Mouse (Mus musculus): ENCODE data around the gene Fam19a5. TPM values are rescaled to one million over a fixed set of nuclear protein-coding genes. Genes with fewer than 3 reads are reported as not detected.

Gene Fam19a5
- 26.6 and 33.3 TPM in 2 replicates for polyA plus RNA-seq (2014; fragmentation: Nextera tagmentation; extraction: Ambion mirVana)

- H3K27me3 ChIP-seq (ENCODE audit: control insufficient read depth, insufficient read depth, low read length): no peaks in the 10 kb centered on the region
- peak within 1 kb of the TSS; percentile 92 for H3K9ac ChIP-seq (replicated peaks; ENCODE audit: low read depth, low read length)
- peak within 1 kb of the TSS; percentile 85 for H3K27ac ChIP-seq (ENCODE audit: low read depth, low read length)
- ATAC-seq (ENCODE audit: low read depth): peak; percentile 84
- peaks cover 21% of the 10 kb centered on the region for H3K4me1 ChIP-seq (ENCODE audit: control insufficient read depth, insufficient read depth, low read length)
- WGBS: 2% methylated on average over 51 of the region's 67 CpGs
- peak within 1 kb of the TSS; percentile 72 for H3K4me2 ChIP-seq (ENCODE audit: low read depth, low read length)
- H3K36me3 ChIP-seq (ENCODE audit: control insufficient read depth, insufficient read depth, low read length): no peaks in the 10 kb centered on the region
- no peaks in the 10 kb centered on the region for H3K9me3 ChIP-seq (ENCODE audit: control insufficient read depth, low read length)
- peak within 1 kb of the TSS; percentile 84 for H3K4me3 ChIP-seq (ENCODE audit: low read depth, low read length)
Observed at GRCm38 (mm10) chr15:87543599-87544338, at the start of gene Fam19a5. Gene Fam19a5 (plus strand): TSS chr15:87544299.

GRCm38 (mm10) chr15:87501737-87502136 lies 42.4 kb upstream of the Fam19a5 start:
- 79% methylated on average over 3 of the region's 3 CpGs for WGBS
- Histone ChIP-seq H3K4me3 (ENCODE audit: low read depth, low read length) (no peak overlapping the region), H3K9ac (replicated peaks; ENCODE audit: low read depth, low read length) (no peak overlapping the region), H3K4me1 (ENCODE audit: control insufficient read depth, insufficient read depth, low read length) (no peaks in the 10 kb centered on the region), H3K27me3 (ENCODE audit: control insufficient read depth, insufficient read depth, low read length) (no peaks in the 10 kb centered on the region), H3K4me2 (ENCODE audit: low read depth, low read length) (no peak overlapping the region), H3K9me3 (ENCODE audit: control insufficient read depth, low read length) (no peaks in the 10 kb centered on the region), H3K27ac (ENCODE audit: low read depth, low read length) (no peak overlapping the region), H3K36me3 (ENCODE audit: control insufficient read depth, insufficient read depth, low read length) (no peaks in the 10 kb centered on the region)
- no peak for ATAC-seq (ENCODE audit: low read depth)

GRCm38 (mm10) chr15:87507349-87507748 lies 36.8 kb upstream of the Fam19a5 start:
- no peak for ATAC-seq (ENCODE audit: low read depth)
- Histone ChIP-seq H3K4me2 (ENCODE audit: low read depth, low read length) (no peak overlapping the region), H3K4me1 (ENCODE audit: control insufficient read depth, insufficient read depth, low read length) (no peaks in the 10 kb centered on the region), H3K36me3 (ENCODE audit: control insufficient read depth, insufficient read depth, low read length) (no peaks in the 10 kb centered on the region), H3K9ac (replicated peaks; ENCODE audit: low read depth, low read length) (no peak overlapping the region), H3K4me3 (ENCODE audit: low read depth, low read length) (no peak overlapping the region), H3K27ac (ENCODE audit: low read depth, low read length) (no peak overlapping the region), H3K9me3 (ENCODE audit: control insufficient read depth, low read length) (no peaks in the 10 kb centered on the region), H3K27me3 (ENCODE audit: control insufficient read depth, insufficient read depth, low read length) (no peaks in the 10 kb centered on the region)
- WGBS: 82% methylated on average over 3 of the region's 3 CpGs

- H3K9ac ChIP-seq (replicated peaks; ENCODE audit: low read depth, low read length): no peak overlapping the region
- no peak overlapping the region for H3K4me3 ChIP-seq (ENCODE audit: low read depth, low read length)
- H3K9me3 ChIP-seq (ENCODE audit: control insufficient read depth, low read length): no peaks in the 10 kb centered on the region
- no peaks in the 10 kb centered on the region for H3K4me1 ChIP-seq (ENCODE audit: control insufficient read depth, insufficient read depth, low read length)
- H3K36me3 ChIP-seq (ENCODE audit: control insufficient read depth, insufficient read depth, low read length): no peaks in the 10 kb centered on the region
- no peak overlapping the region for H3K4me2 ChIP-seq (ENCODE audit: low read depth, low read length)
- H3K27me3 ChIP-seq (ENCODE audit: control insufficient read depth, insufficient read depth, low read length): no peaks in the 10 kb centered on the region
- H3K27ac ChIP-seq (ENCODE audit: low read depth, low read length): no peak overlapping the region
- no peak for ATAC-seq (ENCODE audit: low read depth)
- 94% methylated on average over 4 of the region's 4 CpGs for WGBS
Observed at GRCm38 (mm10) chr15:87510886-87511285, 33.2 kb upstream of the Fam19a5 start.

- no peak overlapping the region for H3K4me3 ChIP-seq (ENCODE audit: low read depth, low read length)
- H3K9ac ChIP-seq (replicated peaks; ENCODE audit: low read depth, low read length): no peak overlapping the region
- H3K9me3 ChIP-seq (ENCODE audit: control insufficient read depth, low read length): no peaks in the 10 kb centered on the region
- H3K4me2 ChIP-seq (ENCODE audit: low read depth, low read length): no peak overlapping the region
- no peak overlapping the region for H3K27ac ChIP-seq (ENCODE audit: low read depth, low read length)
- no peak for ATAC-seq (ENCODE audit: low read depth)
- H3K36me3 ChIP-seq (ENCODE audit: control insufficient read depth, insufficient read depth, low read length): no peaks in the 10 kb centered on the region
- no peaks in the 10 kb centered on the region for H3K27me3 ChIP-seq (ENCODE audit: control insufficient read depth, insufficient read depth, low read length)
- no peaks in the 10 kb centered on the region for H3K4me1 ChIP-seq (ENCODE audit: control insufficient read depth, insufficient read depth, low read length)
Observed at GRCm38 (mm10) chr15:87518161-87518560, 25.9 kb upstream of the Fam19a5 start.

GRCm38 (mm10) chr15:87529271-87529670 lies 14.8 kb upstream of the Fam19a5 start:
- H3K27me3 ChIP-seq (ENCODE audit: control insufficient read depth, insufficient read depth, low read length): no peaks in the 10 kb centered on the region
- ATAC-seq (ENCODE audit: low read depth): no peak
- WGBS: 88% methylated on average over 4 of the region's 4 CpGs
- H3K4me3 ChIP-seq (ENCODE audit: low read depth, low read length): no peak overlapping the region
- no peaks in the 10 kb centered on the region for H3K9me3 ChIP-seq (ENCODE audit: control insufficient read depth, low read length)
- no peaks in the 10 kb centered on the region for H3K36me3 ChIP-seq (ENCODE audit: control insufficient read depth, insufficient read depth, low read length)
- no peak overlapping the region for H3K4me2 ChIP-seq (ENCODE audit: low read depth, low read length)
- no peaks in the 10 kb centered on the region for H3K4me1 ChIP-seq (ENCODE audit: control insufficient read depth, insufficient read depth, low read length)
- no peak overlapping the region for H3K9ac ChIP-seq (replicated peaks; ENCODE audit: low read depth, low read length)
- no peak overlapping the region for H3K27ac ChIP-seq (ENCODE audit: low read depth, low read length)

- Histone ChIP-seq H3K36me3 (ENCODE audit: control insufficient read depth, insufficient read depth, low read length) (no peaks in the 10 kb centered on the region), H3K27me3 (ENCODE audit: control insufficient read depth, insufficient read depth, low read length) (no peaks in the 10 kb centered on the region), H3K4me2 (ENCODE audit: low read depth, low read length) (no peak overlapping the region), H3K27ac (ENCODE audit: low read depth, low read length) (no peak overlapping the region), H3K4me1 (ENCODE audit: control insufficient read depth, insufficient read depth, low read length) (peaks cover 6% of the 10 kb centered on the region; the same call in 1 of the 2 replicates), H3K4me3 (ENCODE audit: low read depth, low read length) (no peak overlapping the region), H3K9ac (replicated peaks; ENCODE audit: low read depth, low read length) (no peak overlapping the region), H3K9me3 (ENCODE audit: control insufficient read depth, low read length) (no peaks in the 10 kb centered on the region)
- 67% methylated on average over 1 of the region's 1 CpGs for WGBS
- ATAC-seq (ENCODE audit: low read depth): no peak
Observed at GRCm38 (mm10) chr15:87541656-87542055, 2.4 kb upstream of the Fam19a5 start.

GRCm38 (mm10) chr15:87544401-87545129 lies 466 bp downstream of the Fam19a5 start:
- H3K27me3 ChIP-seq (ENCODE audit: control insufficient read depth, insufficient read depth, low read length): no peaks in the 10 kb centered on the region
- peak overlapping the region; percentile 72 for H3K4me2 ChIP-seq (ENCODE audit: low read depth, low read length)
- under 1% methylated on average over 73 of the region's 84 CpGs for WGBS
- ATAC-seq (ENCODE audit: low read depth): peak; percentile 44
- peaks cover 29% of the 10 kb centered on the region for H3K4me1 ChIP-seq (ENCODE audit: control insufficient read depth, insufficient read depth, low read length)
- no peaks in the 10 kb centered on the region for H3K9me3 ChIP-seq (ENCODE audit: control insufficient read depth, low read length)
- H3K36me3 ChIP-seq (ENCODE audit: control insufficient read depth, insufficient read depth, low read length): no peaks in the 10 kb centered on the region
- peak overlapping the region; percentile 92 for H3K9ac ChIP-seq (replicated peaks; ENCODE audit: low read depth, low read length)
- H3K27ac ChIP-seq (ENCODE audit: low read depth, low read length): peak overlapping the region; percentile 85
- H3K4me3 ChIP-seq (ENCODE audit: low read depth, low read length): peak overlapping the region; percentile 84

GRCm38 (mm10) chr15:87545130-87545642 lies 1.1 kb downstream of the Fam19a5 start:
- H3K4me2 ChIP-seq (ENCODE audit: low read depth, low read length): peak overlapping the region; percentile 72
- no peaks in the 10 kb centered on the region for H3K36me3 ChIP-seq (ENCODE audit: control insufficient read depth, insufficient read depth, low read length)
- no peaks in the 10 kb centered on the region for H3K9me3 ChIP-seq (ENCODE audit: control insufficient read depth, low read length)
- no peaks in the 10 kb centered on the region for H3K27me3 ChIP-seq (ENCODE audit: control insufficient read depth, insufficient read depth, low read length)
- peak overlapping the region; percentile 84 for H3K4me3 ChIP-seq (ENCODE audit: low read depth, low read length)
- peak overlapping the region; percentile 85 for H3K27ac ChIP-seq (ENCODE audit: low read depth, low read length)
- peak; percentile 33 for ATAC-seq (ENCODE audit: low read depth)
- H3K9ac ChIP-seq (replicated peaks; ENCODE audit: low read depth, low read length): peak overlapping the region; percentile 92
- H3K4me1 ChIP-seq (ENCODE audit: control insufficient read depth, insufficient read depth, low read length): peaks cover 33% of the 10 kb centered on the region
- 6% methylated on average over 18 of the region's 18 CpGs for WGBS

Measured in neural tube, embryonic 14.5 days (tissue).